Mouse (Mus musculus): ENCODE results near the gene Sptbn4.

Gene Sptbn4

GRCm38 (mm10) chr7:27381009-27381408, 66.5 kb downstream of the Sptbn4 start:
- DNase-seq = no peak

GRCm38 (mm10) chr7:27379836-27380235, 67.7 kb downstream of the Sptbn4 start:
- no peak for DNase-seq

- DNase-seq = no peak
Observed at GRCm38 (mm10) chr7:27378431-27378830, 69.1 kb downstream of the Sptbn4 start.

- DNase-seq = no peak
Observed at GRCm38 (mm10) chr7:27375274-27375673, 72.2 kb downstream of the Sptbn4 start.

GRCm38 (mm10) chr7:27371715-27372462, 75.6 kb downstream of the Sptbn4 start:
- no peak for DNase-seq

GRCm38 (mm10) chr7:27369111-27369510, 78.4 kb downstream of the Sptbn4 start:
- no peak for DNase-seq

- DNase-seq = no peak
Observed at GRCm38 (mm10) chr7:27367976-27368375, 79.5 kb downstream of the Sptbn4 start.

GRCm38 (mm10) chr7:27366082-27366844, 81.2 kb downstream of the Sptbn4 start:
- no peak for DNase-seq

- no peak for DNase-seq
Observed at GRCm38 (mm10) chr7:27364379-27364778, 83.1 kb downstream of the Sptbn4 start.

GRCm38 (mm10) chr7:27361283-27361946, 86.1 kb downstream of the Sptbn4 start:
- peak; percentile 96 for DNase-seq

GRCm38 (mm10) chr7:27360749-27361148, 86.7 kb downstream of the Sptbn4 start:
- DNase-seq = no peak

GRCm38 (mm10) chr7:27359706-27360358, 87.7 kb downstream of the Sptbn4 start:
- DNase-seq = no peak

GRCm38 (mm10) chr7:27359162-27359561, 88.3 kb downstream of the Sptbn4 start:
- no peak for DNase-seq

- DNase-seq = no peak
Observed at GRCm38 (mm10) chr7:27357595-27357978, 89.9 kb downstream of the Sptbn4 start.

GRCm38 (mm10) chr7:27356861-27357594, 90.5 kb downstream of the Sptbn4 start, which contains the start of gene Gm20479:
Gene Gm20479 (minus strand): TSS chr7:27357419.
- no peak for DNase-seq

- DNase-seq = no peak
Observed at GRCm38 (mm10) chr7:27356248-27356647, 91.2 kb downstream of the Sptbn4 start.

GRCm38 (mm10) chr7:27355745-27356240, 91.7 kb downstream of the Sptbn4 start, which contains the start of gene Shkbp1:
Gene Shkbp1 (minus strand): TSS chr7:27356019.
- peak; percentile 74 for DNase-seq

GRCm38 (mm10) chr7:27355261-27355660, 92.2 kb downstream of the Sptbn4 start:
- no peak for DNase-seq

- DNase-seq = no peak
Observed at GRCm38 (mm10) chr7:27354783-27355182, 92.7 kb downstream of the Sptbn4 start.

GRCm38 (mm10) chr7:27354144-27354543, 93.3 kb downstream of the Sptbn4 start:
- DNase-seq = no peak

GRCm38 (mm10) chr7:27345444-27345843, 102.0 kb downstream of the Sptbn4 start:
- peak; percentile 7 for DNase-seq

- no peak for DNase-seq
Observed at GRCm38 (mm10) chr7:27342595-27342994, 104.9 kb downstream of the Sptbn4 start.

All from cerebellum, adult 8-10 months (tissue).